Mouse (Mus musculus) thymus, adult 18-20 months (tissue): ENCODE data around the gene Auts2.

Experiments
- DNase-seq, 2 experiments: peaks; one replicate each; pipeline ENCODE4 v3.0.0; 2022; ENCODE audit warnings: mixed read lengths in 2 of 2

Gene Auts2

DNA sequence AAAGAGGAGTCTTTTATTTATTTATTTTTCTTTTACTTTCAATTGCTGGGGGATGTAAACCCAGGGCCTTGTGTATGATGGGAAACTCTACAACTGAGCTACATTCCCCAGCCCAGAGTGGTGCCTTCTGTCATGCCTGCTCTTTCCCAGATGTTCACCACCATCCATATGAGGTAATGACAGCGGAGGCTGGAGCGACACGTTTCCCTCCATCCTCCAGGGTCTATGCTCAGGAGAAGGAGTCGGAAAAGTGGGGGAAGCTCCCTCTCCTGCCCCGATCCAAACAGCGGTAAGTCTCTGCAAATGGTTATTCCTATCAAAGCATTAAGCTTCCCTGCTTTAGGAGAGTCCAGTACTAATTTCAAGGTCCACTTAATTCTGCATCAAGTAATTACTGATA, 768.4 kb downstream of the Auts2 start:
- no peak for DNase-seq

DNA sequence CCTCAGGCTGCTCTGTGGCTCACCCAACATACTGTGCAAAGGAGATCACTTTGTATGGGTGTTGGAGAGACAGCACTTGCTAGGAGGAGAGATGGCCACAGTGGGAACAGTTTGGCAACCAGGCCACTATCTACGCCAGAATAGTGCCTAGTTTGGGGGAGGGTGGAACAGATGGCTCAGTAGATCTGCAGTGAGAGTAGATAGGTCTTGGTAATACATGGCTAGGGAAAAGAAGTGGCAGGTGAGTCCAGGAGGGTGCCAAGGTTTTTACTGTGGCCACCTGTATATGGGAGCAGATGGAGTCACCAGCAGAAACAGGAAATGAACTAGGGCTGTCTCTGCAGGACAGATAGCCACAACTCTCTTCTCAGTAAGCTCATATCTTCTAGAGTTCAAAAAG, 770.5 kb downstream of the Auts2 start:
- DNase-seq, result no peak

DNA sequence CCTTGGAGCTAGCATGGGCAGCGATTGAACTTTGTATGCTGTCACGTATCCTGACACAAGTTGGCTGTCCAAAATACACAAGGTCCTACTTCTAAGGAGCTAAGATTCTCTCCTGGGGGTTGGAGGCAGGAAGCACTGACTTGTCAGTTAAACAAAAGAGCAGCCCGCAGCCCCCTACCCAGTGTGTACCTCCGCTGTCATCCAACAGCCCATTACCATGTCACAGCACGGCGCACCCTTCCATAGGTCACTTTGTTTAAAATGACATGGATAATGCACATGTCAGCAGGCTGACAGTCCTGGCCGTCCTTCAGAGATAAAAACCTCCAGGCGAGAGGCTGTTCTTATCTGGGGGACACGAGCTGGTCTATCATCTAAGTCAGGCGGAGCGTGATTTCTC, 773.9 kb downstream of the Auts2 start:
- no peak for DNase-seq

DNA sequence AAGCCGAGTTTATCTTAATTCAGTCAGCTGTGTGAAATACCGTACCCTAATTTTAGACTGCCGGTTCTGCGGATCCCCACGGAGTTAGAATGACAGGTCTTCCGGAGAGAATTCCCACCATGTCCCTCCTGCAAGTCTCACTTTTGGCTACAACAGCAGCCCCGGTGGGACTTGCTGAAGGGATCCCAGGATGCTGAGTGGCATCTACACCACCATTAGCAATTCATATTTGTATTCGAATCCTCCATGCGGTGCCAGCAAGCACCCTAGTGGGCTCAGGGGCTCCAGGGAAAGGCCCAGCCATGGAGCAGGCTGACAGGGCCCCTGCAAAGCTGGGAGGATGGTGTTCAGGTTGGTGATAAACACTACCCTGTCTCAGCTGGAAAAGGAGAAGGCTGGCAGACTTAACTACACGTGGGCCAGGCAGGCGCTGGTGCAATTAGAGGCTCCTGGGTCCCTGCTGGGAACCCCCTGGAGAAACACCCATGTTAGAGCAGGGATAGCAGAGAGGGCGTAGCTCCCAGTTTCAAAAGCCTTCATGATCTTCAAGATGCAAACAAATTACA, 775.4 kb downstream of the Auts2 start:
- DNase-seq, result no peak

DNA sequence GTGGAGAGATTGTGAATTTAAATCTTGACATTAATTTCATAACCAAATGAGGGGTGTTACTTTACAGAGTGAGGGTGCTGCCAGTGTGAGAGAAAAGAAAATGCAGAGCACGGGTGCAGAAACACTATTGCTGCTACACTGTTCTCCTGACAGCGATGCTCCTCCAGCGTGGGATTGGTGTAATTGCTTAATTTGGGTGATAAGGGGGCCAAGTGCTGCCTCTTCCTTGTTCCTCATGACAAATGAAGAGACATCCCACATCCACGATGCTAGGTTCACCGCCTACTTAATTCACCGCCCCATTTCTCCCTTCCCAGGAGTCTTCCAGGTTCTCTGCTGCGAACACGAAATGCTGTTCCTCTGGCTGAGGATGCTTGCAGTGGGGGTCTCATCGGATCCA, 776.0 kb downstream of the Auts2 start:
- DNase-seq, result no peak

DNA sequence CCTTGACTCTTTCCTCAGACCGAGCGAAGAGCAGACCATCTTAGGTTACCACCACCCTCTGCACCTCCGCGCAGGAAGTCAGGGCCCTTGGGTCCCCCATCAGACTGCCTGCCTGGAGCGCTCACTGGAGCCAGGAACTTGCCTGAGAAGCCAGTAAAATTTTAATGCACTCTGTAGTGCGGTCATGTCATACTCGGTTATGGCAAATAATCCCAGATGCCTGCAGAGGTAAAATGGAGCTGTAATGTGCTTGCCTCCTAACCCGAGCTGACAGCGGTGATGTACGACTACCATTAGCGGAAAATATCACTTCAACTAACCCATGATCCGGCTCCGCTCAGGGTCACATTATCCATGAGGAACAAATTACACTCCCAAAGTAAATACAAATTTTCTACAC, 783.7 kb downstream of the Auts2 start:
- no peak for DNase-seq

DNA sequence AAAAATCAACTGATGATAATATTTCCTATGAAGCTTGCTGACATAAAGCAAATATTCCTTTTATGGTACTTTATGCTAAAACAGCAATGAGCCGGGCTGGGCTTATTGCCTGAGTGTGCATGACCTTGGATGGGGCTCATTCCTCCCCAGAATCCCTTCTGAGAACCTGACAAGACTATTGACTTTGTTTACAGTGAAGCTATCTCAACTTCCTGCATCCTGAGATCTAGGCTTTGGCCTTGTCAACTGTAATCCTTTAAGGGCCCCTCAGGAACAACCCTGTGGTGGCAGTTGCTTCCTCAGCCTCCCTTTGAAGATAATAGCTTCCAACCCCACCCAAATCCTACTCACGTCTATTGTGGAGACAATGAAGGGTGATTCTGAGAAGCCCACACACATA, 792.8 kb downstream of the Auts2 start:
- no peak for DNase-seq

DNA sequence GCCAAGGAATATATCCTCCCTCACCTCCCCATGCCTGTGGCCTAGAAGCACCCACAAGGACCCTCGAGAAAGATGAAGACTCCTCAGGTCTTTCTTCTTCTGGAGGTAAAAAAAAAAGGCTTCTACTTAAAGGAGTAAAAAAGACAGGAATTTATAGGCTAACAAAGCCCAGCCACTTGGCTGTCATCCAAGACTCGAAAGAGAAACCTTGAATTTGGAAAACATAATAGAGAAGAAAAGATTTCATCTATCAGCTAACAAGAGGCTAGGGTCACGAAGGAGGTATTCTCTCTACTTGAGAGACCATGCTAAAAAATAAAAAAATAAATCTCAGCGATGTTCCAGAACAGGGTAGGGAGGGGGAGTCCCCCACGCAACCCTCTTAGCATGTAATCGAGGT, 793.9 kb downstream of the Auts2 start:
- DNase-seq, result no peak

DNA sequence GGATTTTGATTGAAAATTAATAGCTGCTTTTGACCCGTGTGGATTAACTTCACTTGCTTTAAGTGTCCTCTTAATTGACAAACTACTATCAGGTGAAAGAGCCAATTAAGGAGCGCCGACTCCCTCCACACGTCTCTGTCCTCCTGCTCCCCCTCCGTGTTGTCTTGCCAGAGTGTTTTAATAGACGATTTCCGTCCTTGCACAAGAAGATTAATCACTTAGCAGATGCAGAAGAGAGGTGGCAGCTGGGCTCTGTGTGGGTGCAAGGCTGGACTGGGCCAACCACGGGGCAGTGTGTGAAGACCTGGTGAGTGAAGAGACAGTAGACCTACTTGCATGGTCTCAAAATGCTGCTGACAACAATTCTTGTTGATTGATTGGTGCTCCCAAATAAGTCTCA, 800.1 kb downstream of the Auts2 start:
- no peak for DNase-seq

DNA sequence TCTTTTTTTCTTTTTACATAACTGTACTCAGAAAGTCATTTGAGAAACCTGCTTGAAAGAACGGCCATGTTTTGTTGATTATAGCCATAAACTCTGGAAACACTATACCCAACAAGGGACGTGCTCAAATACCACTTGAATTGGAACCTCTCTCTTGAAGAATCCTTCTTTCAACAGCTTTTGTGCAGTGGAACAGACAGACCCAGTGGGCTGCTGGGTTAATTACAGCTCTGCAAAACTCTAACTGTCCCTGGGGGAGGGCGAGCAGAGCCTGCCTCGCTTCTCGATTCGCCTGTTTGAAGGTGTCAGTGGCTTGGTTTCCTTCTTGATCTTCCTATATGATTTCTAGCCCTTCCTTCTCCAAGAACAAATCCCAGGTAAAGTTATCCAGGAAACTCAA, 805.7 kb downstream of the Auts2 start:
- no peak for DNase-seq

DNA sequence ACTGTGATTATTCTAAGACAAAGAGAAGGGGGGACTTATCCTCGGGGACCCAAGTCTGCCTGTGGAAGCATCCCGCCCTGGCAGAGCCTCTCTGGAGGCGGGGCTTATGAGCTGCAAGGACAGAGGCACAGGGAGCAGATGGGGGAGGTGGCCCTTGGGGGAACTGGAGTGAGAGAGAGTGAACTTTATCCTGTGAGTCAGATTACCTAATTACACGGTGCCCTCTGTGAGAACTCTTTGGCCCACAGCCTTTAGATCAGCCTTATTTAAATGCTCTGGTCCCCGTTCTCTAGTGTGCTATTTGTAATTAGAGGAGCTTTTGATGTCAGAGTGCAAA, 809.9 kb downstream of the Auts2 start:
- no peak for DNase-seq

DNA sequence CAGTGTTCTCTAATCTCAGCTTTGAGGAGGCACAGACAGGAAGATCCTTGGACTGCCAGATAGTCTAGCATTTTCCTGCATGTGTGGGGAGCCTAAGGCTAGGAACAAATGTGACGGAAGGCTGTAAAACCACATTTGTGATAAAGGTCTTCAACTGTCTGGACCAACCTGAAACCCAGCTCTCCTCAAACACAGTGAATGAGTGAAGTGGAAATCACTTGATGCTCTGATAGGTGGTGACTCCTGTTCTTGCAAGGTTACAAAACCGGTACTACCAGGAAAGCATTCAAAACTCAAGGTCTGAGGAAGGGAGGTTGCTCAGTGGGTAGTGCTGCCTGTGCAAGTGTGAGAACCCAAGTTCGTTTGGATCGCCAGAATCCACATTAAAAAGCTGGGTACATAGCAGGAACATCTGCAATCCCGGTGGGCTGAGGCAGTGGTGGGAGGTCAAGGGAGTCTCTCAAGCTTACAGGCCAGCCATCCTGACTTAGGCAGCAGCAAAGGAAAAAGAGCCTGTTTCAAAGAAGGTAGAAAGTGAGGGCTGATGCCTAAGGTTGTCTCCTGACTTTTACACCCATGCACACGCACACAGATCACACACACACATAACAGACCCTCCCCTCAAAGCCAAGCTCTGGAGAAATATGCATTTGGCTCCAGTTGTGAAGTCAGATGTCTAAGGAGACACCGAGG, 810.4 kb downstream of the Auts2 start:
- DNase-seq, result no peak

DNA sequence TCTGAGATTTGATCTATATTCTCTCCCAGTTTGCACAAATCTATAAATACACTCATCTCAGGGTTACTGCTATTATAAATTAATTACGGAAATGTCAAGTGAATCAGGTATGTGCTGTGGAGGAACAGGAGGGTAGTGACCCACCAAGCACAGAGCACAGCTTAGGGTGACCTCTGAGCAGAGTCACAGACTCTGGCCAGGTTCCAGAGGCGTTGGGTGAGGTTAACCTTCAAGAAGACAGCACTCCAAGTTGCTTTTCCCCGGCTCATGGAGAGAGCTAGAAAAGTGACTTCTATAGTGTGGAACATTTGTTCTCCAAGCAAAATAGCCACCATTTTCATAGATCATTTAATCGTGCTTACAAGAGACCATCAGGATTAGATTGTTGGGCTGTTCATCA, 813.7 kb downstream of the Auts2 start:
- no peak for DNase-seq

DNA sequence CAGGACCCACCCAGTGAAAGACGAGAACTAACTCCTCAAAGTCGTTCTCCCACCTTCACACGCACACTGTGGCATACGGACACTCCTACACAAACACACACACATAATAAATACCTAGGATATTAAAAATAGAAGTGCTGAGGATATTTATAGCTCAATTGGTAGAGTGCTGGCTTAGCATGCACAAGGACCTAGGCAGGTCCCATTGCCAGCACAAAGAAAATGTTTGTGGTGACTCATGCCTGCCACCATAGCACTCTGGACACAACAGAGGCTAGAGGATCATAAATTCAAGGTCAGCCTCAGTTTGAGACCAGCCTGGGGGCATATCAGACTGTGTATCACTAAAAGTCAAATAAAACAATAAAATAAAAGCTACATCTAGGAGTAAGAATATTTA, 815.2 kb downstream of the Auts2 start:
- DNase-seq, result no peak

DNA sequence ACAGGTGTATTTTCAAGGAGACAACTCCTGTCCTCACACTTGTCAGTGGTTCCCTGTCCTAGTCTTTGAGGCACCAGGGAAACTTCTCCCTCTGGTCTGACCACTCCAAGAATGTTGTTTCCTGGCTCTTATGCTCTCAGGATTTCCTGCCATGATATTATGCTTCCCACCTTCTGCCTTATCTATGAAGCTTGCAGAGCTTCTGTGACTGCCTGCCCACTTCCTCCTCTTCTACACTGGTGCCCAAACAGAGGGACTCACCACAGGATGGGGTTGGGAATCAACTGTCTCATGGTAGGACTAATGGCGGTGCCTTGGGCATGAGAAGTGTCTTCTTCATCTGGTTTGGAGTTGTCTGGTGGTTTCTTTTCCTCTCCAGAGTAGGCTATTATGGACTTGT, 818.6 kb downstream of the Auts2 start:
- DNase-seq, result no peak

DNA sequence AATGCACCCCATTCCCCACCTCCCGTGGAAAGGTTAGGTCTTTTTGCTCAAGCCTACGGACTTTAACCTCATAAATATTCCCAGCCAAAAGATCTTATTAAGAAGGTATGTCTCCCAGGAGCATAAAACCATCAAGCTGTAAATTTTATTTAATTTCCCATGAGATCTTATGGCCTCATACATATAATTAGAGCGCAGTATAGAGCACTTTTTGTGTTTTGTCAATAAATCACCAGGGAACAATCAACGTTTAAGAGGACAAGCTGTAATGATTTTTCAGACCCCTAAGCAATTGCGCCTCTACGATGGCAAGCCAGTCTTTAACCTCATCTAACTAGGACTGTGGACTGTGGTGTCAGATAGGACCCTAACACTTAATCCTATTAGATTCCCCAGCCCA, 820.4 kb downstream of the Auts2 start:
- no peak for DNase-seq

DNA sequence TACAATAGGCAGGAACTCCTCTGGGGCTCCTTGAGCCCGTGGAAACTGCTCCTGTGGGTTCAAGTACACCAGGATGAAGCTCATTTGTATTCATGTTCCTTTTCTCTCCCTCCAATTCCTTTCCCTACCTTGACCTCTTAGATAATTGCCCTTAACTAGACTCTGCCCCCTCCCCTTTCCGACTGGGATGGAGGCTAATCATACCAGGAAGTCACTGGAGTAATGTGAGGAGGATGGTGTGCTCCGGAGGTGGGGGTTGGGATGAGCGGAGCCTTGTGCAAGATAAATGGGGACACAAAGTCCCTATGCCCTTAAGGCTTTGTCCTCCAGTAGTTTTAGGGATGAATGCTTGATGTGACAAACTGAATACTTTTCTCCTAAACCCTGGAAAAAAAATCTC, 820.8 kb downstream of the Auts2 start:
- DNase-seq, result no peak

DNA sequence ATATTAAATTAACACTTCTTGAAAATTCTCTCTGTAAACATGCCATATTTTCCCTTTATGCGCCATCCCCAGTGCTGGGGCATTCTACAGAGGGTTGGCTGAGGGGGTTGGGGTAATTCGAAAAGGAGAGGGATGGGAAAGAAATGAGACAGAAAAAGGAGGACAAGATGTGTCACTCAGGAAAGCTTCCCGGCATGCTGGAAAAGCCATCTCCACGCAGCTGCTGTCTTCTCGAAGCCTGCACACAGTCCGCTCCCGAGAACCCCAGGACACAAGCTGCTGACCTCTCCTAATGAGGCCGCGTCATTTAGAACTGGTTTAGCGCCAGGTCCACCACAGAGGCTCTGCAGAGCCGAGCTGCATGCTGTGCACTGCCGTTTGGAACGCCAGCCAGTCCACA, 825.1 kb downstream of the Auts2 start:
- DNase-seq, result no peak

DNA sequence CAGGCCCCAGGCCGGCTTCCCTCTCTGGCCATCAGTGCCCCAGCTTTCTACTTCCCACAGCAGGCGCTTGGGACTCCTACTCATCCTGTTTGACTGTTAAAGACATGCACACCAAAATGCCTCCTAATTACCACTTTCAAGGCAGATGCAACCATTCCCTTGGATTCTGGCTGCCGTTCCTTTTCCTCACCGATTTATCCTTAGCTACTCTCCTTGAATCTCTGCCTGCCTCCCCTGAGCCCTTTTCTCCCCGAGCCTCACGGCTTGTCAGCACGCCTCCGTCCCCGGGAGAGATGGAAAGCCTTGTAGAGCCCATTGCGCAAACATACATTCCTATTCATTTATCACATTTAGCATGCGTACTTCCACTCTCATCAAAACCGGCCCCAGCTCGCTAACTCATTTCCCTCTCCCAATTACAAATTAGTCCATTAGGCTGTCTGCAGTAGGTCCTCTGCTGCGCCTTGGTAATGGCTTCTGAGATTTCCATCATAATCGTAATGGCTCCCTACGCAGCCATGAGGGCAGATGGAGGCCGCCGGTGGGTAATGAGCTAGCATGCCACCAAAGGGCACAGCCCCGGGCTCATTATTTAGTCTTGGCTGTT, 825.7 kb downstream of the Auts2 start:
- DNase-seq, result no peak

DNA sequence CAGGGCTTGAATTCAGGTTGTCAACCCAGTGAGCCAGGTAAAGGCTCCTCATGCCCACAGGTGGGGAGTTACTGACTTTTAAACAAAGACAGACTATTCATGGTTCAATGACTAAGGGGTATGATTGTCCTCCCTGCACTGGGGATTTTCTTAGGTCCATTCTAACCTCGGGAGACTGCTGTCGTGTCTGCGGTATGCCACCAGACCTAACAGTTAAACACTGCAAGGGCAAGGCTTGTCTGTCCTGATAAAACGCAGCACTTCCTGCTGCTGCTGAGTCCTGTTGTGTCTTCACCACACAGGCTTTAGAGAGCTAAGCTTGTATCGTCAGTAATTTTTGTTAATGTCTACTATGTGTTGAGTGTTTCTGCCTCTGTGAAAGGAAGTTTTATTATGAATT, 828.2 kb downstream of the Auts2 start:
- no peak for DNase-seq

DNA sequence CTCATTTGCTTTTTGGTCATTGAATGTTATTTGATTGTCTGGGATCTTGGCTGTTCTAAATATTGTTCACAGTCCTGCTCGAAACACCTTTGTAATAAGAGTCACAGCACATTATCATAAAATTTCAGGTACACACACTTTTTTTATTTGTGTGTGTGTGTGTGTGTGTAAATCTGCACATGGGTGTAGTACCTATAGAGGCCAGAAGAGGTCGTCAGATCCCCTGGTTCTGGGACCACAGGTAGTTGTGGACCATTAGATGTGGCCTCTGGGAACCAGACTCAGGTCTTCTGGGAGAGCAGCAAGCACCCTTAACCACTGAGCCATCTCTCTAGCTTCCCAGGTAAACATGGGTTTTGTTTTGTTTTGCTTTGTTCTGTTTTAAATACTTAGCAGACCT, 830.7 kb downstream of the Auts2 start:
- no peak for DNase-seq

DNA sequence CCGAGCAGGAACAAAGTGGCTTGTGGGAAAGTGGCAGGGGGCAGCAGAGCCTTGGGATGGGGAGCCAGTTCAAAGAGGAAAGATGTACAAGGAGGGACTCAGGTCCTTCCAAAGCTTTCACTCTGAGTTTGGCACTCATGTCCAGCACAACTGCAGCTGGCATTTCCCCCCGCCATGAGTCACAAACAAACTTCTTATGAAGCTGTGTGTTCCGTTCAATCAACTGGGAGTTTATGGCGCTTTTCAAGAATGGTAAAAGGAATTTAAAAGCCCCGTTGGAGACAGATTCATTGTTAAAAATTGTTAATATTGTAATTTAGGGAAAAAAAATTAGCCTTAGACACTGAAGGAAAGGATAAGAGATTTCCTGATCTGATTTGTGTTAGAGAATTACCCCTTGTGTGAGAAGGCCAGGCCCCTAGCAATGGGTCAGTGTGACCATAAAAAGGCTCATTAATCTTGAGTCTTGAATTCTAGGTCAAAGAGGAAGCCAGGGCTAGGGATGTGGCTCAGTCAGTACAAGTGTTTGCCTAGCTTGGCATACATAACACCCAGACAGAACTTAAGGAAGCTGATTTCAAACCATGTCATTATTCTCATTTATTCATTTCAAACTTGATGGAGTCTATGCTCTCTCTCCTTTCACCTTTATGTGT, 831.5 kb downstream of the Auts2 start:
- no peak for DNase-seq

DNA sequence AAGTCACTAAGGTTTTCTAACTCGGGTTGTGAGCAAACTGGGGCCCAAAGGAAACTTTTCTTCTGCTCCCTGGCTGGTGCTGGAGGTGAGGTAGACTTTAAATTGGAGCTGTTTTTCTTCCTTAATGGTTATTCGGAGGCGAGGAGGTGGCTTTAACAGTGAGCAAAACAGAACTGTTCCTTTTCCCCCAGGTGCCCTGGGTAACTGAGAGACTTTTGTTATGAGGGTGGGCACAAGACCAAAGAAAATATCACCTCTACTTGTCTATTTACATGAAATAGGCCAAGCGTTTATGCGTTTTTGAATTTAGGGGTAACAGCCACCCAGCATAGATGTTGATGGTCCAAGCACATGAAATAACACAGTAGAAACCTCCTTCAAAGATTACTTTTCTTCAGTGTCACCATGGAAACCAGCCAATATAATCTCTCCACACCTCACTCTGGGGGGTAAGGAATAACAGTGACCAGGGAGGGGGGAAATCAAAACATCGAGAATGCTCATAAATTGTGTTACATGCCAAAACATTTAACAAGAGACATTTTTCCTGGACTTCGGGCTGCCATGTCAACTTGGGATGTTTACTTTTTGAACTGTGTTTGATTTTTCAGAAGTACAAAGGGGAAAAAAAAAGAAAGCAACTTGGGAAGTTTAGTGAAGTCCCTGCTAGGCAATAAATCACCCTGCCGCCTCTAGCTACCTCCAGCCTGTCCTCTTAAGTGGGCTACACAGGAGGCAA, 832.2 kb downstream of the Auts2 start:
- DNase-seq, result no peak

DNA sequence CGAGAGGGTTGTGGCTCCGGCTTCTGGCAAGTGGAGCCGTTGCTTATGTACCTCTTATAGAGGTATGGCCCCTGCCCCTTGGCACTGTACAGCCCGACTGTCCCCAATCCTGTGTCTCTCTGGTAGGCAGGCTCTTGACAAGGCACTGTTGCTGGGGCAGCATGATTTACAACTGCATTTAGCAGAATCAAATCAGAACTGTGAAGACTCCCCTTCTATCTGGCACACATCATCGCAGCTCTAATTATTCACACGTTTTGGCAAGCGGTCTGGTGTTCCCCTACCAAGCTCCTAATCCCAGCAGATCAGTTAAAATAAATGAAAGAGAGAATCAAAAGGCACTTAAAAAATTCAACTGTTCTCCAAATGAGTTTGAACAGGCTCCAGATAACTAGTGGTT, 835.7 kb downstream of the Auts2 start:
- DNase-seq, result no peak
